Mouse (Mus musculus) CH12.LX (cell line): ENCODE data around the gene Psma3. TPM values are rescaled to one million over a fixed set of nuclear protein-coding genes. Genes with fewer than 3 reads are reported as not detected.

Experiments
- DNase-seq: peaks from one replicate; pipeline ENCODE4 v3.0.0-alpha.2; 2013; ENCODE audit errors: extremely low read depth
- H3K27ac ChIP-seq: 2 replicates; pipeline ENCODE4 v1.5.1; 2012; ENCODE audit warnings: low read depth, mild to moderate bottlenecking, control low read depth, moderate library complexity; ENCODE audit not compliant: insufficient read depth
- H3K27me3 ChIP-seq: replicated peaks from 2 replicates; pipeline ENCODE3; 2012; ENCODE audit warnings: inconsistent platforms
- H3K36me3 ChIP-seq, 2 experiments: replicated peaks in 1 of 2; 2 replicates each; pipeline versions ENCODE3 to v1.6.1; 2012; ENCODE audit warnings: inconsistent platforms in 1 of 2, low read length in 1 of 2, mild to moderate bottlenecking in 1 of 2, mixed read lengths in 1 of 2, moderate library complexity in 1 of 2; ENCODE audit not compliant: control insufficient read depth in 1 of 2, insufficient read depth in 1 of 2
- H3K4me1 ChIP-seq, 2 experiments: 2 replicates each; pipeline ENCODE4 v1.6.1; 2012; ENCODE audit warnings: inconsistent platforms in 1 of 2, moderate library complexity in 1 of 2; ENCODE audit not compliant: insufficient read depth in 2 of 2, control insufficient read depth in 1 of 2
- H3K4me2 ChIP-seq: 2 replicates; pipeline ENCODE4 v1.6.1; 2012; ENCODE audit warnings: low read depth, mild to moderate bottlenecking, control low read depth; ENCODE audit not compliant: poor library complexity, insufficient read depth, severe bottlenecking
- H3K4me3 ChIP-seq, 3 experiments: fragments of 150-350 bp in 1 of 3; sonication (generic) in 1 of 3; replicated peaks in 1 of 3; 2 replicates each; pipeline versions ENCODE3 to v1.5.1; 2011 to 2012; ENCODE audit warnings: low read depth in 2 of 3, low read length in 2 of 3, mild to moderate bottlenecking in 2 of 3, moderate library complexity in 2 of 3, control low read depth in 1 of 3, improper control_type of control experiment in 1 of 3, inconsistent platforms in 1 of 3, mixed read lengths in 1 of 3; ENCODE audit not compliant: poor library complexity in 1 of 3
- H3K79me2 ChIP-seq: replicated peaks from 2 replicates; pipeline ENCODE4 v1.6.1; 2012; ENCODE audit warnings: mild to moderate bottlenecking, moderate library complexity; ENCODE audit not compliant: control insufficient read depth, poor library complexity, insufficient read depth, severe bottlenecking; ENCODE audit errors: extremely low read depth
- H3K9ac ChIP-seq: 2 replicates; pipeline ENCODE4 v1.6.1; 2012; ENCODE audit warnings: low read depth, mild to moderate bottlenecking, control low read depth, moderate library complexity; ENCODE audit not compliant: insufficient read depth
- H3K9me3 ChIP-seq: replicated peaks from 2 replicates; pipeline ENCODE3; 2012; ENCODE audit warnings: low read length, inconsistent platforms, mixed read lengths
- CHD1 ChIP-seq: IDR thresholded peaks from 2 replicates; pipeline ENCODE4 v1.6.1; 2012; ENCODE audit warnings: low read depth, low read length, improper control_type of control experiment, inconsistent platforms
- CTCF ChIP-seq, 2 experiments: IDR thresholded peaks in 1 of 2; conservative IDR thresholded peaks in 1 of 2; 2 replicates each; pipeline ENCODE4 v1.5.1; 2011 to 2012; ENCODE audit warnings: low read depth in 2 of 2, low read length in 2 of 2, improper control_type of control experiment in 1 of 2, inconsistent platforms in 1 of 2, mild to moderate bottlenecking in 1 of 2, moderate library complexity in 1 of 2
- EP300 ChIP-seq: IDR thresholded peaks from 2 replicates; pipeline ENCODE4 v1.6.1; 2011; ENCODE audit warnings: low read length, improper control_type of control experiment
- ETS1 ChIP-seq: conservative IDR thresholded peaks from 2 replicates; pipeline ENCODE4 v1.6.1; 2012; ENCODE audit warnings: low read depth, mild to moderate bottlenecking, inconsistent platforms, low read length, improper control_type of control experiment, moderate library complexity
- GABPA ChIP-seq: IDR thresholded peaks from 2 replicates; pipeline ENCODE4 v1.6.1; 2012; ENCODE audit warnings: low read depth, low read length, improper control_type of control experiment, inconsistent platforms; ENCODE audit not compliant: insufficient replicate concordance
- HCFC1 ChIP-seq: IDR thresholded peaks from 2 replicates; pipeline ENCODE4 v1.6.1; 2012; ENCODE audit warnings: low read depth, mild to moderate bottlenecking, inconsistent platforms, low read length, improper control_type of control experiment
- IRF4 ChIP-seq: IDR thresholded peaks from 2 replicates; pipeline ENCODE4 v1.6.1; 2014; ENCODE audit warnings: low read depth, mild to moderate bottlenecking, inconsistent platforms, low read length, improper control_type of control experiment
- JUN ChIP-seq: IDR thresholded peaks from 2 replicates; pipeline ENCODE4 v1.6.1; 2011; ENCODE audit warnings: low read depth, mild to moderate bottlenecking, low read length, improper control_type of control experiment, moderate library complexity; ENCODE audit not compliant: insufficient read depth
- KAT2A ChIP-seq: IDR thresholded peaks from 2 replicates; pipeline ENCODE4 v1.6.1; 2012; ENCODE audit warnings: low read length, improper control_type of control experiment, inconsistent platforms; ENCODE audit not compliant: insufficient replicate concordance
- MAX ChIP-seq: IDR thresholded peaks from 2 replicates; pipeline ENCODE4 v1.6.1; 2011; ENCODE audit warnings: low read length, improper control_type of control experiment
- MEF2A ChIP-seq: IDR thresholded peaks from 2 replicates; pipeline ENCODE4 v1.6.1; 2014; ENCODE audit warnings: low read depth, mild to moderate bottlenecking, inconsistent platforms, low read length, improper control_type of control experiment, borderline replicate concordance
- MXI1 ChIP-seq: IDR thresholded peaks from 2 replicates; pipeline ENCODE4 v1.6.1; 2011; ENCODE audit warnings: mild to moderate bottlenecking, low read depth, low read length, improper control_type of control experiment
- NELFE ChIP-seq: IDR thresholded peaks from 2 replicates; pipeline ENCODE4 v1.6.1; 2011; ENCODE audit warnings: low read depth, low read length, improper control_type of control experiment
- NRF1 ChIP-seq: IDR thresholded peaks from 2 replicates; pipeline ENCODE4 v1.6.1; 2014; ENCODE audit warnings: low read depth, mild to moderate bottlenecking, inconsistent platforms, low read length, improper control_type of control experiment, moderate library complexity
- POLR2AphosphoS2 ChIP-seq: IDR thresholded peaks from 2 replicates; pipeline ENCODE4 v1.6.1; 2011; ENCODE audit warnings: low read depth, low read length, improper control_type of control experiment
- RCOR1 ChIP-seq: conservative IDR thresholded peaks from 2 replicates; pipeline ENCODE4 v1.6.1; 2012; ENCODE audit warnings: low read depth, mild to moderate bottlenecking, inconsistent platforms, low read length, improper control_type of control experiment
- TBP ChIP-seq: conservative IDR thresholded peaks from 2 replicates; pipeline ENCODE4 v1.6.1; 2011; ENCODE audit warnings: low read depth, low read length, improper control_type of control experiment
- TCF12 ChIP-seq: IDR thresholded peaks from 2 replicates; pipeline ENCODE4 v1.6.1; 2014; ENCODE audit warnings: low read depth, mild to moderate bottlenecking, inconsistent platforms, low read length, improper control_type of control experiment
- UBTF ChIP-seq: IDR thresholded peaks from 2 replicates; pipeline ENCODE4 v1.6.1; 2012; ENCODE audit warnings: low read depth, mild to moderate bottlenecking, inconsistent platforms, low read length, improper control_type of control experiment, moderate library complexity
- USF1 ChIP-seq: IDR thresholded peaks from 2 replicates; pipeline ENCODE4 v1.6.1; 2014; ENCODE audit warnings: low read depth, mild to moderate bottlenecking, inconsistent platforms, low read length, improper control_type of control experiment
- USF2 ChIP-seq: conservative IDR thresholded peaks from 2 replicates; pipeline ENCODE4 v1.6.1; 2011; ENCODE audit warnings: low read depth, low read length, improper control_type of control experiment
- ZC3H11A ChIP-seq: IDR thresholded peaks from 2 replicates; pipeline ENCODE4 v1.6.1; 2012; ENCODE audit warnings: low read depth, mild to moderate bottlenecking, inconsistent platforms, low read length, improper control_type of control experiment
- ZKSCAN1 ChIP-seq: IDR thresholded peaks from 2 replicates; pipeline ENCODE4 v1.6.1; 2012; ENCODE audit warnings: low read depth, inconsistent platforms, low read length, improper control_type of control experiment, borderline replicate concordance
- ZMIZ1 ChIP-seq: IDR thresholded peaks from 2 replicates; pipeline ENCODE4 v1.6.1; 2012; ENCODE audit warnings: low read depth, mild to moderate bottlenecking, inconsistent platforms, low read length, improper control_type of control experiment
- dilution Hi-C: fragments of 300-500 bp; cut with MboI; formaldehyde crosslinking; loops from 2 replicates; pipeline ENCODE4 v1.14.3; 2020; ENCODE audit warnings: low sequenced_read_pairs; ENCODE audit not compliant: extremely low pct_unique_long_range_greater_than_20kb, extremely low pct_ligation_motif_present
- in situ Hi-C: fragments of 300-500 bp; cut with MboI; formaldehyde crosslinking; loops from 3 replicates; pipeline ENCODE4 v1.14.3; 2019; ENCODE audit warnings: low sequenced_read_pairs, low pct_ligation_motif_present, low pct_unique_long_range_greater_than_20kb, mixed read lengths
- polyA plus RNA-seq: library from polyadenylated mRNA; unstranded; fragments of >175 nt; gene quantifications from 2 replicates; pipeline ENCODE4 v1.2.1, GENCODE M21; 2012; ENCODE audit warnings: low read depth; ENCODE audit not compliant: insufficient read length
- total RNA-seq, 2 experiments: library from RNA; depleted of rRNA; stranded (reverse); fragments of 300-350 nt in 1 of 2; fragments of >200 nt in 1 of 2; gene quantifications; 2 replicates each; pipeline ENCODE4 v1.2.3; 2012 to 2014

The Psma3 gene
- total and polyA plus RNA-seq, 3 experiments: 271 to 538 (median 355) TPM

DNA sequence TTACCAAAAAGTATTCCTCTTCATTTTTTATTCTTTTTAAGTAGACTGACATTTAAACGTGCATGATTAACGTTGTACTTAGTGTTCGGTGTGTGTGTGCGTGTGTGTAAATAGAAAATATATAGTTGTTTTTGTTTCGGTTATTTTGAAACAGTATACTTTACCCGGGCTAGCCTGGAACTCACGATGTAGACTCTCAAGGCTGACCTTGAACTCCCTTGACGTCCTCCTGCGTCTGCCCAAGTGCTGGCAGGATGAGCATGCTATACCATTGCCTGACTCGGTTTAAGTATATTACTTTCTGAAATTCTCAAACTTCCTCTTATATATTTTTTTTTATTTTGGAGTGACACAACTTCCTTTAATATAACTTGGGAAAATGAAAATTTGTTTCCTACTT, 43.4 kb downstream of the Psma3 start:
- dilution Hi-C loops: no loop called here
- peaks cover 23% of the 10 kb centered on the region for H3K79me2 ChIP-seq
- H3K9ac ChIP-seq: no peak overlapping the region
- no peak overlapping the region; the same call in 1 of the 2 replicates for H3K4me2 ChIP-seq
- peak overlapping the region in 1 of 3 experiments; percentile 68 for H3K4me3 ChIP-seq
- no peaks in the 10 kb centered on the region for H3K9me3 ChIP-seq
- TF ChIP-seq TBP (no peak), ETS1 (no peak), HCFC1 (no peak), POLR2AphosphoS2 (no peak), ZKSCAN1 (no peak), EP300 (no peak), NELFE (no peak), NRF1 (no peak), USF2 (no peak), MAX (no peak), ZC3H11A (no peak), TCF12 (no peak), IRF4 (no peak), MEF2A (no peak), RCOR1 (no peak), CHD1 (no peak), CTCF (conservative IDR thresholded peaks at IDR 0.05 in 1 of 2, IDR thresholded peaks at IDR 0.05 in 1 of 2; ENCODE audit: low read depth in 2 of 2, low read length in 2 of 2) (no peak), USF1 (no peak), JUN (no peak), GABPA (no peak)
- peaks cover 2 to 21% of the 10 kb centered on the region in 2 experiments; a peak in 2 of 4 replicates for H3K4me1 ChIP-seq
- no peak for DNase-seq
- in situ Hi-C loops: no loop called here
- H3K27ac ChIP-seq: no peak overlapping the region
- peaks cover 19 to 43% of the 10 kb centered on the region in 2 experiments for H3K36me3 ChIP-seq
- no peaks in the 10 kb centered on the region for H3K27me3 ChIP-seq

DNA sequence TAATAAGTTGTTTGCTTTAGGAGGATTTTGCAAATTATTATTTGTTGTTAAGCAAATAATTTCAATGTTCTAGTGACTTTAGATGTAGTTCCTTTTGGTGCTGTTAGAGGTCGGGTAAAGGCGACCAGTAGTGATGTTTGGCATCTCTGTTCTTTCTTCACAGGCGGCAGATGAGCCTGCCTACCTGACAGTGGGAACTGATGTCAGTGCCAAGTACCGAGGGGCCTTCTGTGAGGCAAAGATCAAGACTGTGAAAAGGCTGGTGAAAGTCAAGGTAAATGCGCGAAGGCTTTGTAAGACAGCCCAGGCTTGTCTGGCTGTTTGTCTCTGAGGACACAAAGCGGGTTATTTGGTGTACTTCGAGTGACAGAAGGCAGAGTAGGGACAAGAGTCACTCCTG, 44.8 kb downstream of the Psma3 start:
- no peak for DNase-seq
- no peak overlapping the region for H3K4me3 ChIP-seq
- H3K4me2 ChIP-seq: no peak overlapping the region
- H3K27ac ChIP-seq: no peak overlapping the region
- in situ Hi-C loops (no loop called here), dilution Hi-C loops (no loop called here)
- peaks cover 27 to 49% of the 10 kb centered on the region in 2 experiments for H3K36me3 ChIP-seq
- H3K9ac ChIP-seq: no peak overlapping the region
- H3K9me3 ChIP-seq: no peaks in the 10 kb centered on the region
- TF ChIP-seq KAT2A (no peak), UBTF (no peak), ZMIZ1 (no peak), NRF1 (no peak), MXI1 (no peak)
- no peaks in the 10 kb centered on the region for H3K27me3 ChIP-seq
- peaks cover 0 to 14% of the 10 kb centered on the region in 2 experiments; a peak in 1 of 4 replicates for H3K4me1 ChIP-seq
- peaks cover 11% of the 10 kb centered on the region for H3K79me2 ChIP-seq
